Mouse (Mus musculus) heart, postnatal 0 days (tissue): ENCODE measurements around the gene Dse.

Experiments
- CTCF ChIP-seq: IDR thresholded peaks from 2 replicates; pipeline ENCODE4 v1.5.1; 2016; ENCODE audit warnings: antibody characterized with exemption, control low read depth, low read depth
- EP300 ChIP-seq: IDR thresholded peaks from 2 replicates; pipeline ENCODE4 v1.6.1; 2016; ENCODE audit warnings: antibody characterized with exemption, low read depth

GRCm38 (mm10) chr10:34205825-34206224, 1.7 kb downstream of the Dse start:
- TF ChIP-seq EP300 (no peak), CTCF (no peak)
